Mouse (Mus musculus) liver, adult 2 months (tissue): ENCODE results near the gene Pkn1. TPM values are rescaled to one million over a fixed set of nuclear protein-coding genes. Genes with fewer than 3 reads are reported as not detected.

Experiments used
- DNase-seq: peaks from one replicate; pipeline ENCODE4 v3.0.0-alpha.2; 2011; ENCODE audit warnings: low read depth, low spot score; ENCODE audit errors: extremely low read depth
- H3K27ac ChIP-seq: fragments of 200-500 bp; replicated peaks from 2 replicates; pipeline ENCODE4 v1.5.1; 2012; ENCODE audit warnings: low read depth, mild to moderate bottlenecking, control low read depth, inconsistent platforms, low read length; ENCODE audit not compliant: insufficient read depth
- H3K27me3 ChIP-seq: fragments of 200-500 bp; 2 replicates; pipeline ENCODE4 v1.6.1; 2012; ENCODE audit warnings: mild to moderate bottlenecking, moderate library complexity, low read length, inconsistent platforms; ENCODE audit not compliant: control insufficient read depth, insufficient read depth
- H3K36me3 ChIP-seq: fragments of 200-500 bp; 2 replicates; pipeline ENCODE4 v1.6.1; 2012; ENCODE audit warnings: low read length, inconsistent platforms; ENCODE audit not compliant: control insufficient read depth, insufficient read depth
- H3K4me1 ChIP-seq: fragments of 200-500 bp; 2 replicates; pipeline ENCODE4 v1.6.1; 2011; ENCODE audit warnings: low read length; ENCODE audit not compliant: control insufficient read depth, insufficient read depth
- H3K4me3 ChIP-seq: fragments of 200-500 bp; 2 replicates; pipeline ENCODE4 v1.5.1; 2011; ENCODE audit warnings: low read depth, mild to moderate bottlenecking, control low read depth, low read length, moderate library complexity; ENCODE audit not compliant: insufficient read depth
- H3K79me2 ChIP-seq: fragments of 200-500 bp; 2 replicates; pipeline ENCODE4 v1.6.1; 2012; ENCODE audit warnings: inconsistent platforms, mild to moderate bottlenecking, low read length, moderate library complexity; ENCODE audit not compliant: control insufficient read depth, insufficient read depth
- H3K9ac ChIP-seq: fragments of 200-500 bp; 2 replicates; pipeline ENCODE4 v1.6.1; 2012; ENCODE audit warnings: low read depth, mild to moderate bottlenecking, control low read depth, inconsistent platforms, low read length
- CTCF ChIP-seq: fragments of 200-500 bp; IDR thresholded peaks from 2 replicates; pipeline ENCODE4 v1.5.1; 2011; ENCODE audit warnings: low read depth, low read length, control low read depth
- POLR2A ChIP-seq: fragments of 200-500 bp; IDR thresholded peaks from 2 replicates; pipeline ENCODE4 v1.6.1; 2011; ENCODE audit warnings: low read length, control low read depth; ENCODE audit not compliant: insufficient read depth; ENCODE audit errors: extremely low read depth
- WGBS: fragments of 180-500 bp; shearing (Covaris S2); methylation state at CpG from one replicate; pipeline ENCODE4 v1.1.7; 2018; 5-methylcytosine and 5-hydroxymethylcytosine counted together
- polyA plus RNA-seq: library from polyadenylated mRNA; depleted of rRNA; stranded (reverse); fragments of >200 nt; gene quantifications from 2 replicates; pipeline ENCODE4 v1.2.3, GENCODE M21; 2012
- total RNA-seq: library from RNA; depleted of rRNA; stranded (reverse); fragments of >200 nt; gene quantifications from 2 replicates; pipeline ENCODE4 v1.2.3, GENCODE M21; 2014

The Pkn1 gene
- total and polyA plus RNA-seq, 2 experiments, result 17.3 to 28.8 TPM

- Histone ChIP-seq H3K9ac (no peak overlapping the region), H3K27me3 (no peaks in the 10 kb centered on the region), H3K36me3 (no peaks in the 10 kb centered on the region), H3K4me1 (no peaks in the 10 kb centered on the region), H3K79me2 (no peaks in the 10 kb centered on the region), H3K4me3 (no peak overlapping the region), H3K27ac (no peak overlapping the region)
- peak; percentile 29 for DNase-seq
- 42% methylated on average over 3 of the region's 3 CpGs for WGBS
- no peak for TF ChIP-seq POLR2A
- peak; percentile 57; the same call in 1 of the 2 replicates for TF ChIP-seq CTCF
These were observed 74.2 kb downstream of the Pkn1 start for GRCm38 (mm10) chr8:83624739-83625138.

- DNase-seq, result no peak
- H3K4me3 ChIP-seq, result no peak overlapping the region
- WGBS, result 75% methylated on average over 7 of the region's 7 CpGs
- no peaks in the 10 kb centered on the region for H3K4me1 ChIP-seq
- H3K27ac ChIP-seq, result no peak overlapping the region
- no peaks in the 10 kb centered on the region for H3K79me2 ChIP-seq
- H3K36me3 ChIP-seq, result no peaks in the 10 kb centered on the region
- H3K9ac ChIP-seq, result no peak overlapping the region
- TF ChIP-seq POLR2A (no peak), CTCF (no peak)
- no peaks in the 10 kb centered on the region for H3K27me3 ChIP-seq
These were observed 75.4 kb downstream of the Pkn1 start for GRCm38 (mm10) chr8:83623549-83623948.

GRCm38 (mm10) chr8:83622389-83622989 lies 76.5 kb downstream of the Pkn1 start:
- H3K27ac ChIP-seq, result no peak overlapping the region
- peak overlapping the region; percentile 42; the same call in 1 of the 2 replicates for H3K4me3 ChIP-seq
- peak; percentile 45 for DNase-seq
- TF ChIP-seq POLR2A (no peak), CTCF (peak; percentile 98)
- no peaks in the 10 kb centered on the region for H3K36me3 ChIP-seq
- 11% methylated on average over 23 of the region's 23 CpGs for WGBS
- H3K9ac ChIP-seq, result no peak overlapping the region
- no peaks in the 10 kb centered on the region for H3K4me1 ChIP-seq
- H3K27me3 ChIP-seq, result no peaks in the 10 kb centered on the region
- no peaks in the 10 kb centered on the region for H3K79me2 ChIP-seq

- no peaks in the 10 kb centered on the region for H3K79me2 ChIP-seq
- H3K27me3 ChIP-seq, result no peaks in the 10 kb centered on the region
- H3K9ac ChIP-seq, result no peak overlapping the region
- no peak for DNase-seq
- WGBS, result 57% methylated on average over 15 of the region's 15 CpGs
- no peaks in the 10 kb centered on the region for H3K4me1 ChIP-seq
- TF ChIP-seq CTCF (no peak), POLR2A (no peak)
- peak overlapping the region; percentile 42; the same call in 1 of the 2 replicates for H3K4me3 ChIP-seq
- H3K36me3 ChIP-seq, result no peaks in the 10 kb centered on the region
- H3K27ac ChIP-seq, result no peak overlapping the region
These were observed 77.1 kb downstream of the Pkn1 start for GRCm38 (mm10) chr8:83621691-83622388.

GRCm38 (mm10) chr8:83619568-83620285 lies 79.3 kb downstream of the Pkn1 start:
- TF ChIP-seq CTCF (no peak), POLR2A (no peak)
- 92% methylated on average over 9 of the region's 9 CpGs for WGBS

GRCm38 (mm10) chr8:83618566-83618965 lies 80.4 kb downstream of the Pkn1 start:
- WGBS, result 100% methylated on average over 2 of the region's 2 CpGs

More at GRCm38 (mm10) chr8:83619568-83620285, 79.3 kb downstream of the Pkn1 start:
- DNase-seq, result no peak
- Histone ChIP-seq H3K79me2 (no peaks in the 10 kb centered on the region), H3K9ac (no peak overlapping the region), H3K27me3 (no peaks in the 10 kb centered on the region), H3K4me3 (no peak overlapping the region), H3K4me1 (no peaks in the 10 kb centered on the region), H3K27ac (no peak overlapping the region), H3K36me3 (no peaks in the 10 kb centered on the region)

More at GRCm38 (mm10) chr8:83618566-83618965, 80.4 kb downstream of the Pkn1 start:
- H3K27me3 ChIP-seq, result no peaks in the 10 kb centered on the region
- DNase-seq, result no peak
- no peaks in the 10 kb centered on the region for H3K79me2 ChIP-seq
- TF ChIP-seq POLR2A, result no peak
- TF ChIP-seq CTCF, result no peak
- H3K36me3 ChIP-seq, result no peaks in the 10 kb centered on the region
- H3K9ac ChIP-seq, result no peak overlapping the region
- H3K4me3 ChIP-seq, result no peak overlapping the region
- H3K27ac ChIP-seq, result no peak overlapping the region
- no peaks in the 10 kb centered on the region for H3K4me1 ChIP-seq
